Mouse (Mus musculus) embryonic facial prominence, embryonic 13.5 days (tissue): ENCODE results near the gene Mapkap1. TPM values are rescaled to one million over a fixed set of nuclear protein-coding genes. Genes with fewer than 3 reads are reported as not detected.
"Not testable (repeated sequence)": the region's sequence is repeated elsewhere in the genome, so short reads cannot be mapped to it uniquely, and the experiment has no call there.

Experiments
- ATAC-seq: fragments of 200-750 bp; cut with Nextera tagmentation; 2 replicates; pipeline ENCODE4 v1.8.0; 2017; ENCODE audit warnings: low read depth; ENCODE audit not compliant: insufficient number of reproducible peaks, insufficient read depth, low FRiP score, low TSS enrichment
- H3K27ac ChIP-seq: fragments of 300-500 bp; sonication (generic); 2 replicates; pipeline ENCODE4 v1.5.1; 2015; ENCODE audit warnings: moderate library complexity, mild to moderate bottlenecking, inconsistent platforms
- H3K27me3 ChIP-seq: fragments of 300-500 bp; sonication (generic); 2 replicates; pipeline ENCODE4 v1.6.1; 2015; ENCODE audit warnings: mild to moderate bottlenecking, inconsistent platforms
- H3K36me3 ChIP-seq: fragments of 300-500 bp; sonication (generic); 2 replicates; pipeline ENCODE4 v1.6.1; 2015; ENCODE audit warnings: mild to moderate bottlenecking, inconsistent platforms
- H3K4me1 ChIP-seq: fragments of 300-500 bp; sonication (generic); 2 replicates; pipeline ENCODE4 v1.6.1; 2015; ENCODE audit warnings: inconsistent platforms
- H3K4me2 ChIP-seq: fragments of 300-500 bp; sonication (generic); 2 replicates; pipeline ENCODE4 v1.6.1; 2015; ENCODE audit warnings: moderate library complexity, mild to moderate bottlenecking, inconsistent platforms
- H3K4me3 ChIP-seq: fragments of 300-500 bp; sonication (generic); 2 replicates; pipeline ENCODE4 v1.5.1; 2015; ENCODE audit warnings: mild to moderate bottlenecking, inconsistent platforms
- H3K9ac ChIP-seq: fragments of 300-500 bp; sonication (generic); 2 replicates; pipeline ENCODE4 v1.6.1; 2015; ENCODE audit warnings: mild to moderate bottlenecking, inconsistent platforms
- H3K9me3 ChIP-seq: fragments of 300-500 bp; sonication (generic); 2 replicates; pipeline ENCODE4 v1.6.1; 2016; ENCODE audit warnings: inconsistent platforms
- WGBS: fragments of 180-500 bp; shearing (Covaris S2); methylation state at CpG from one replicate; pipeline ENCODE4 v1.1.7; 2015; ENCODE audit warnings: mixed read lengths; 5-methylcytosine and 5-hydroxymethylcytosine counted together
- polyA plus RNA-seq: library from polyadenylated mRNA; unstranded; fragments of >200 nt; fragmentation: Nextera tagmentation; extraction: Ambion mirVana; gene quantifications from 2 replicates; pipeline ENCODE4 v1.2.1, GENCODE M21; 2015

Gene Mapkap1
- polyA plus RNA-seq, 1 experiment from 2014 or later: 106 TPM

DNA sequence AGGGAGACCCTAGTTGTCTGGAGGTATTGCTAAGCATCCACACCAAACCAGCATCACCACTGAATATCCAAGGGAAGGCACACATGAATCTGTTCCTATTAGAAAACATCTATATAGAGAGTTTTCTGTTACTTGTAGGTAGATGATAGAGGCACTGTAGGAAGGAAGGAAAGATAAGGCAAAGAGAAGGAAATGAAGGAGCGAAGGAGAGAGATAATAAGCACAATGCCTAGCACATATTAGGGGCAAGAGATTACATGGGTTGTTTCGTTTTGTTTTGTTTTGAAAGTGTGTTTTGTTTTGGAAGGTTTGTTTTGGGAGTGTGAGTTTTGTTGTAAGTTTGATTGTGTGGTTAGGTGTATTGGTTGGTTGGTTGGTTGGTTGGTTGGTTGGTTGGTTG lies 27.6 kb upstream of the Mapkap1 start:
- ATAC-seq: no peak
- H3K4me3 ChIP-seq: no peak overlapping the region
- no peaks in the 10 kb centered on the region for H3K4me1 ChIP-seq
- WGBS: 89% methylated on average over 2 of the region's 2 CpGs
- H3K36me3 ChIP-seq: no peaks in the 10 kb centered on the region
- H3K27ac ChIP-seq: no peak overlapping the region
- H3K27me3 ChIP-seq: no peaks in the 10 kb centered on the region
- no peak overlapping the region for H3K9ac ChIP-seq
- H3K4me2 ChIP-seq: no peak overlapping the region
- H3K9me3 ChIP-seq: no peaks in the 10 kb centered on the region

DNA sequence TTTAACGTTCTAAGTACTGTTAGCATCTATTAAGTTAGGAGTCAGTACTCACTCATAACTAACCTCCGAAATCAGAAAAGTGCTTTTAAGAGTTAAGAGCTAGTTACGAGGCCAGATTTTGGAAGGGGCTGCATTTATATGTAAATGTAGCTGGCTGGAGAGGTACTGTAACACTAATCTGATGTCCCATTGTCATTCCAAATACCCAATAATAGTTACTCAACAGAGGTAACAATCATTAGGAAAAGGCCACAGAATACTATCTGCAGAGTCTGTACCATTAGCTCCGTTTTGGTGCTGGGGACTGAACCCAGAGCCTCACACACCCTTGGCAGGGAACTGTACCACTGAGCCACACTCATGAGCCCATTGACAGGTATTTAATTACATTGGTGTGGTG lies 7.0 kb upstream of the Mapkap1 start:
- ATAC-seq: no peak
- no peak overlapping the region for H3K4me3 ChIP-seq
- H3K27ac ChIP-seq: no peak overlapping the region
- H3K9ac ChIP-seq: no peak overlapping the region
- WGBS: 58% methylated on average over 4 of the region's 4 CpGs
- H3K4me1 ChIP-seq: 0 out of 2 replicates have a peak, but pooled peaks cover 3% of the 10 kb centered on the region
- no peak overlapping the region for H3K4me2 ChIP-seq
- H3K9me3 ChIP-seq: no peaks in the 10 kb centered on the region
- no peaks in the 10 kb centered on the region for H3K27me3 ChIP-seq
- no peaks in the 10 kb centered on the region for H3K36me3 ChIP-seq

DNA sequence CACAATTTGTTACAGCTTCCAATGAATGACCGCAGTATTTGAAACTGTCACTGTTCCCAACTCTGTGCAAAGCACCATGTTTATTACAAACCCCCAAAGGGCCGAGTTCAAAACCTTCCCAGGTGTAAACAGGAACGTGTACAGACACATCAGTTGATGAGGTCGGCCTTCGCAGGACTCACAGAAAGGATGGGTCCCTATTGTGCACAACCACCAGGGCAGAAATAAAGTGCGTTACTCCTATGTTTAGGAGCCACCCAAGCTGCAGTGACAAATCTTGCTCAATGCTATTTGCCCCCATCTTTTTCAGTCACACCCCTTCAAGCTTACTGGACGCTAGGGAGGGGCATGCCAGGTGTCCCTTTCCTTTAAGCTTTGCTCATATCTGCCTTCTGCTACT lies 1.0 kb downstream of the Mapkap1 start:
- H3K4me2 ChIP-seq: peak overlapping the region; percentile 75
- peaks cover 16% of the 10 kb centered on the region for H3K4me1 ChIP-seq
- 41% methylated on average over 7 of the region's 7 CpGs for WGBS
- no peaks in the 10 kb centered on the region for H3K36me3 ChIP-seq
- H3K9me3 ChIP-seq: no peaks in the 10 kb centered on the region
- ATAC-seq: no peak
- H3K9ac ChIP-seq: peak overlapping the region; percentile 90
- peak overlapping the region; percentile 92 for H3K4me3 ChIP-seq
- no peaks in the 10 kb centered on the region for H3K27me3 ChIP-seq
- H3K27ac ChIP-seq: no peak overlapping the region

DNA sequence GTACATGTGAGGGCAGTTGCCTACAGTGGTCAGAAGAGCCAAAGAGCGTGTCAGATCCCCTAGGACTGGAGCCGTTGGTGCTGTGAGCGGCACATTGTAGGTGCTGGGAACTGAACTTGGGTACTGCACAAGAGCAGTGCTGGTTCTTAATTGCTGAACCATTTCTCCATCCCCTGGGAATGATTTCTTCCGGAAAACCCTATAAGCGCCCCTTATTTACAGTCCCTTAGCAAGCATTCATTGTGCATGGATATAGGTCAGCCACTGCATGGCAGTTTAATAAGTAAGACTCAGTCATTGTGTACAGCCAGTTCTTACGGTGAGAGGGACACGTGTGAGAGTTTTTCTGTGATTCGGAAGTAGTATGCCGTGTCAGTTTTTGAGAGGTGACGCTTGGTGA lies 1.8 kb downstream of the Mapkap1 start:
- Histone ChIP-seq H3K27me3 (no peaks in the 10 kb centered on the region), H3K9ac (no peak overlapping the region), H3K9me3 (no peaks in the 10 kb centered on the region), H3K36me3 (peaks cover 5% of the 10 kb centered on the region; the same call in 1 of the 2 replicates), H3K4me2 (peak overlapping the region; percentile 75; the same call in 1 of the 2 replicates), H3K27ac (no peak overlapping the region), H3K4me1 (peaks cover 16% of the 10 kb centered on the region), H3K4me3 (no peak overlapping the region)
- ATAC-seq: no peak
- 88% methylated on average over 10 of the region's 10 CpGs for whole genome bisulfite sequencing

DNA sequence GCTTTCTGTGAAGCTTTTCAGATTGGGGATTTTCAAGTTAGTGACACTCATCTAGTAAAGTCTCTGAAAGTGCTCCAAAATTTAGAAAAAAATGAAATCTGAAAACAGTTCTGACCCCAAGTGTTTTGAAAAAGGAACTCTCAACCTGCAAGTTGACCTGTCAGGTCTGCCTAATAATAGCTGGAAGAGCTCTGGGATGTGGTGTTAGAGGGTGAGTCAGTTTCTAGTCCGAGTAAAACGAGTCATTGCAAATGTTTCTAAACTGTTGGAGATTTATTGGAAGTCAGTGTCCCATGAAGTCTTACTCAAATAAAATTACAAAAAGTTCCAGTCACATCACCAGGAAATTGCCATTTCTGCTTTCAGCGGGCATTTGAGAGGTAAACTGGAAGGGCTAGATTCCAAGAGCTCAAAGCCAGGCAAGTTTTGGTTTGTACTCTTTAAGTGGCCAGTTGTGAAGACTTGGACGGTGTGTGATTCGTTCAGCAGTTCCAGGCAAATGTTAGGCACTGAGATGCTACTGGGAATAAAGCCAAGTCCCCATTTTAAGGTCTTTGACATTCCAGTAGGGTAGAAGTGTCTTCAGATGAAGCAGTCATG lies 3.3 kb downstream of the Mapkap1 start:
- no peak overlapping the region for H3K4me2 ChIP-seq
- 83% methylated on average over 5 of the region's 5 CpGs for WGBS
- peaks cover 5% of the 10 kb centered on the region; the same call in 1 of the 2 replicates for H3K36me3 ChIP-seq
- no peak overlapping the region for H3K4me3 ChIP-seq
- H3K4me1 ChIP-seq: peaks cover 16% of the 10 kb centered on the region
- no peak overlapping the region for H3K9ac ChIP-seq
- no peak overlapping the region for H3K27ac ChIP-seq
- no peak for ATAC-seq
- H3K9me3 ChIP-seq: no peaks in the 10 kb centered on the region
- no peaks in the 10 kb centered on the region for H3K27me3 ChIP-seq

DNA sequence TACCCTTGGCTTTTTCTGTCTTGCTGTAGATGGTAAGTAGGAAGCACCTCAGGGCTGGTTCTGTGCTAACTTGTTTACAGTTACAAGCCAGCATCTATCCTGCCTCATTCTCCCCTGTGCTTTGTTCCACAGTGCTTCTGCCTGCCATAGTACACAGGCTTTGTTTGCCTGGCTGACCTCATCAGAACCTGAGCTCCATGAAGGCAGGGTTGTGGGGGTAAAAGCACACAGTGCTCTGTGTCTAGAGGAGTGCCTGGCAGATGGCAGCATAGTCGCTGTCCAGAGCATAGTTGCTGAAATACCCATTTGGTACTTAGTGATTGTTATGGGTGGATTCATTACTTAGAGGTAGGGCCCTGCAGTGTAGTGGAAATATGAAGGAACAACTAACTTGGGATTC lies 13.7 kb downstream of the Mapkap1 start:
- H3K9ac ChIP-seq: no peak overlapping the region
- H3K4me1 ChIP-seq: peaks cover 8% of the 10 kb centered on the region; the same call in 1 of the 2 replicates
- H3K36me3 ChIP-seq: 0 out of 2 replicates have a peak, but pooled peaks cover 8% of the 10 kb centered on the region
- H3K4me2 ChIP-seq: no peak overlapping the region
- 43% methylated on average over 1 of the region's 1 CpGs for WGBS
- H3K27me3 ChIP-seq: no peaks in the 10 kb centered on the region
- no peak overlapping the region for H3K27ac ChIP-seq
- no peak for ATAC-seq
- H3K4me3 ChIP-seq: no peak overlapping the region
- H3K9me3 ChIP-seq: no peaks in the 10 kb centered on the region

DNA sequence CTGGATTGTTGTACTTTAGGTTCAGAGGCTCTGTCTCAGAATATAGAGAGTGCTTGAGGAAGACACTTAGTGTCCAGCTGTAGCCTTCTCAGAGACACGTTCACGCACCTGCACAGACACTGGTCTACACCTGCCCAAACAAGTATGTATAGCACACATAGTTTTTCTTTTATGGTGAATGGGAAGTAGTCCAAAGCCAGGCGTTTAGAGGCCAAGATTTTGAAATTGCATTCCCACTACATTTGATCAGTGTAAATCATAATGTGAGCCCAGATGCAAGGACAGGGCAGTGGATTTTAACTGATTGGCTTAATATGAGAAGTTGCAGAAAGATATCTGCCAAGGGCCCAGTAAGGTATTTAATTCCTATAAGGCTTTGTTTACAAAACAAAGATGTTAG lies 17.6 kb downstream of the Mapkap1 start:
- no peak for ATAC-seq

DNA sequence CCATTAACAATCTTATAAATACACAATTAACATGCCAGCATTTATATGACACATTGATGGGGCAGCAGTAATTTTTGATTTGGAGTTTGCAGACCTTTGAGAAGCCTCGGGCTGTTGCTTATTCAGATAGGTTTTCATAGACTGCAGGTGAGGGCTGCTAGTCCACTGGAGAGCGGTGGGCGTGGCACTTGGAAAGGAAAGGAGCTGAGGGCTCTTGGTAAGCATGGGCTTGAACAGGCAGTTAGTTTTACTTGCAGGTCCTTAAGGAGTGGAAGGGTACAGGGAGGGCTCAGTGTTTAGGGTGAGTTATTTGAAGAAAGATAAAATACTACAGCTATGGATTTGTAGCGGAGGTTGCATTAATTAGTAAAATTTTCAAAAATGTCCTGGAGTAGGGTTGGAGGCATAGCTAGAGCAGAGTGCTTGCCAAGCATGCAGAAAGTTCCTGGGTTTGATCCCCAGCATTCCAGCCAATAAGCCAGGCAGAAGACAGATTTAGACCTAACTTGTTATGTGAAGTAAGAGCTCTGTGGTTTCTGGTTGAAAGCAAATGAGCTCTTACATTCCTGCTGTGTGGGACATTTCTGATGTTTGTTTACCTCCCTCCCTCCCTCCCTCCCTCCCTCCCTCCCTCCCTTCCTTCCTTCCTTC lies 19.1 kb downstream of the Mapkap1 start:
- Histone ChIP-seq H3K4me2 (no peak overlapping the region), H3K9me3 (no peaks in the 10 kb centered on the region), H3K36me3 (0 out of 2 replicates have a peak, but pooled peaks cover 2% of the 10 kb centered on the region), H3K27ac (no peak overlapping the region), H3K4me3 (no peak overlapping the region), H3K27me3 (no peaks in the 10 kb centered on the region), H3K9ac (no peak overlapping the region), H3K4me1 (peaks cover 13% of the 10 kb centered on the region)
- no peak for ATAC-seq
- WGBS: 80% methylated on average over 4 of the region's 4 CpGs

More for the DNA sequence above, 17.6 kb downstream of the Mapkap1 start:
- 74% methylated on average over 3 of the region's 3 CpGs for WGBS
- Histone ChIP-seq H3K4me3 (no peak overlapping the region), H3K4me2 (no peak overlapping the region), H3K9me3 (no peaks in the 10 kb centered on the region), H3K27me3 (no peaks in the 10 kb centered on the region), H3K4me1 (peaks cover 13% of the 10 kb centered on the region), H3K9ac (no peak overlapping the region), H3K36me3 (0 out of 2 replicates have a peak, but pooled peaks cover 6% of the 10 kb centered on the region), H3K27ac (no peak overlapping the region)

DNA sequence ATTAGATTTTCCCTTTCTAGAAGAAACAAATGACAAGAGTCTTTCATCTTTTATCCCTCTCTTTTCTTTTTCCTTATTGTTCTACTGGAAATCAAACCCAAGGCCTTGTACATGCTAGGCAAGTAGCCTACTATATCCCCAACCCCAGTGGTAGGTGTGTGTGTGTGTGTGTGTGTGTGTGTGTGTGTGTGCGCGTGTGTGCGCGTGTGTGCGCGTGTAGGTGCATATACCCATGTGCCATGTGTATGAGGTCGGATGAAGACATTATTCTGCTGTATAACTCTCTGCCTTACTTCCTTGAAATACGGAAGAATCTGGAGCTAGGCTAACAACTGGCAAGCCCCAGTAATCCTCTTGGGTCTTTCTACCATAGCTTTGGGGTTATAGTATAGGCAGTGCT lies 24.1 kb downstream of the Mapkap1 start:
- no peak overlapping the region for H3K9ac ChIP-seq
- ATAC-seq: no peak
- H3K36me3 ChIP-seq: peaks cover 8% of the 10 kb centered on the region
- H3K27ac ChIP-seq: no peak overlapping the region
- H3K4me2 ChIP-seq: no peak overlapping the region
- peaks cover 2% of the 10 kb centered on the region for H3K4me1 ChIP-seq
- H3K27me3 ChIP-seq: no peaks in the 10 kb centered on the region
- H3K9me3 ChIP-seq: no peaks in the 10 kb centered on the region
- WGBS: 94% methylated on average over 8 of the region's 8 CpGs
- no peak overlapping the region for H3K4me3 ChIP-seq

DNA sequence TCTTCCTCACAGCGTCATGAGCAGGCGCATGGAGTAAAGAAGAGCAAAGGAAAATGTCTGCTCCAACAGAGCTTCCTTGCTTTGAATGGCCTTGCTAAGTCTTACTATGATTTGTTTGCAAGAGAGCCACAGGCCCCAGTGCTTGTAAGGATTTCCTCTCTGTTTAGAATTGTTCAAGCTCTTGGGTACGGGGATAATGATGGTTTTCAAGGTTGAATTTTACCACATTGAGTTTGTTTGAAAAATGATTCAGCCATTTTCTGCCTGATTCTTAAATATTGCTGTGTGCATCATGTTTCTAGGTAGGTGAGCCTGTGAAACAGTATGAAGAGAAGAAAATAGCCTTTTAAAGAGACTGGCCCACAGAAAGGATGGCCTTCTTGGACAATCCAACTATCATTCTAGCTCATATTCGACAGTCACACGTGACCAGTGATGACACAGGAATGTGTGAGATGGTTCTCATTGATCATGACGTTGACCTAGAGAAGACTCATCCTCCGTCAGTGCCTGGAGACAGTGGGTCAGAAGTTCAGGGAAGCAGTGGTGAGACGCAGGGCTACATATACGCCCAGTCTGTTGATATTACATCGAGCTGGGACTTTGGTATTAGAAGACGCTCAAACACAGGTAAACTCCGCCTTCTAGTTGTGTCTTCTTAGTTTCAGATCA lies 25.3 kb downstream of the Mapkap1 start:
- Histone ChIP-seq H3K27ac (no peak overlapping the region), H3K4me1 (no peaks in the 10 kb centered on the region), H3K36me3 (peaks cover 14% of the 10 kb centered on the region), H3K9me3 (no peaks in the 10 kb centered on the region), H3K9ac (no peak overlapping the region), H3K27me3 (no peaks in the 10 kb centered on the region), H3K4me3 (no peak overlapping the region), H3K4me2 (no peak overlapping the region)
- 92% methylated on average over 12 of the region's 12 CpGs for WGBS
- no peak for ATAC-seq

DNA sequence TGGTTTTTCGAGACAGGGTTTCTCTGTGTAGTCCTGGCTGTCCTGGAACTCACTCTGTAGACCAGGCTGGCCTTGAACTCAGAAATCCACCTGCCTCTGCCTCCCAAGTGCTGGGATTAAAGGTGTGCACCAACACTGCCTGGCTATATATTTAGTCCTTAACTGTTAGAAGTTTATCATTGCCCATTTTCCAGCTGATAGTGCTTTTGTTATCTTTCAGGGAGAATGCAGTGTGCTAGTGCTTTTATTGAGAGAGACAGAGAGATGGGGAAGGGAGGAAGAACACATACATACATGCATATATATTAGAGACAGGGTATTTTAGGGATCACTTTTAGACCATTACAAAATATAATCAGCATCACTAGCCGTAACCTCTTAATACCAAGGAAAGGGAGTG lies 26.3 kb downstream of the Mapkap1 start:
- H3K4me3 ChIP-seq, ATAC-seq, H3K27ac ChIP-seq, H3K9ac ChIP-seq, H3K4me1 ChIP-seq, H3K9me3 ChIP-seq, H3K4me2 ChIP-seq, H3K27me3 ChIP-seq: not testable (repeated sequence)
- H3K36me3 ChIP-seq: peaks cover 23% of the 10 kb centered on the region
- 86% methylated on average over 2 of the region's 2 CpGs for WGBS

DNA sequence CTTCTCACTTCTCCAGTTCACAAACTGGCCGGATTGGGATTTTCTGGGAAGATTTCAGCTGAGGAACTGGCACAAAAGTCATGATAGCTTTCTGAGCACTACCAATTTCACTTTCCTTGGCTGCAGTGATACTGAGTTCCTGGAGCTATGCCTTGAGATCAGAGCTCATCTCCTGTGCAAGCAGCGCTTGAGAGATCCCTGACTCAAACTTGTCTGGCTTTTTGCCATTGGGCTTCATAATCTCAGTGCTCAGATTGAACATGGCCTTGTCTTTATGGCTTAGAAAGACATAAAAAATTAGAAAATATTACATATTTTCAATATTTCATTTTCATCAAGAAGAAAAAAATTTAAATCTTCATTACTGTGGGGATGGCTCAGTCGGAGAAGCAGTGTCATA lies 29.8 kb downstream of the Mapkap1 start:
- no peak overlapping the region for H3K4me2 ChIP-seq
- no peak overlapping the region for H3K9ac ChIP-seq
- ATAC-seq: no peak
- no peak overlapping the region for H3K27ac ChIP-seq
- WGBS: 89% methylated on average over 3 of the region's 3 CpGs
- no peaks in the 10 kb centered on the region for H3K9me3 ChIP-seq
- peaks cover 23% of the 10 kb centered on the region for H3K36me3 ChIP-seq
- H3K4me1 ChIP-seq: no peaks in the 10 kb centered on the region
- H3K4me3 ChIP-seq: no peak overlapping the region
- no peaks in the 10 kb centered on the region for H3K27me3 ChIP-seq
